Mouse (Mus musculus) brown adipose tissue, adult 24 weeks (tissue): ENCODE measurements at regions not wholly inside any gene's neighbourhood (a gene's known extent, or its start where the extent isn't known, plus 50 kb on each side); places are given as distances from the start of the nearest gene placed in this dataset.
"Not testable (repeated sequence)": the region's sequence is repeated elsewhere in the genome, so short reads cannot be mapped to it uniquely, and the experiment has no call there.

Source experiments
- H3K27ac ChIP-seq: fragments of 200-500 bp; replicated peaks from 2 replicates; pipeline ENCODE4 v1.5.1; 2012; ENCODE audit warnings: low read depth, mild to moderate bottlenecking, low read length
- H3K4me1 ChIP-seq: fragments of 200-500 bp; 2 replicates; pipeline ENCODE4 v1.6.1; 2012; ENCODE audit warnings: low read length, mixed read lengths; ENCODE audit not compliant: control insufficient read depth, insufficient read depth, insufficient read length
- H3K4me3 ChIP-seq: fragments of 200-500 bp; 2 replicates; pipeline ENCODE4 v1.5.1; 2012; ENCODE audit warnings: low read depth, mild to moderate bottlenecking, low read length, moderate library complexity; ENCODE audit not compliant: insufficient read depth

- Histone ChIP-seq H3K4me3 (no peak overlapping the region), H3K27ac (no peak overlapping the region), H3K4me1 (peaks cover 5% of the 10 kb centered on the region)
Observed at GRCm38 (mm10) chr3:129386522-129386921, 54.0 kb upstream of the Enpep start.

DNA sequence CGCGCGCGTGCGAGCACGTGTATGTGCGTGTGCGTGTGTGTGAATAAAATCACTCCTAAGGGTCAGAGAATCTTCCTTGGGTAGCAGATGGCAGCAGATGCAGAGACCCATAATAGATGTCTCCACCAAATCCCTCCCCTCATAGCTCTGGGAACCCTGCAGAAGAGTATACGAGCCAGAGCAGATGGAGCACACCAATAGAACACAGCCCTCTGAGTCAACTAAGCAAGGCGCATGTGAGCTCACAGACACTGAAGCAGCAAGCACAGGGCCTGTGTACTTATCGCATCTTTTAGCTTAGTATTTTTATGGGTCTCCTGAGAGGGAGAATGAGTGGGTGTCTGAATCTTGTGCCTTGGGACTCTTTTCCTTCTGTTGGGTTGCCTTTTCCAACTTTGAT is 58.0 kb upstream of the Enpep start:
- H3K4me3 ChIP-seq = no peak overlapping the region
- no peak overlapping the region for H3K27ac ChIP-seq
- H3K4me1 ChIP-seq = peaks cover 11% of the 10 kb centered on the region

- Histone ChIP-seq H3K27ac (peak overlapping the region; percentile 86), H3K4me3 (peak overlapping the region; percentile 71; the same call in 1 of the 2 replicates), H3K4me1 (peaks cover 11% of the 10 kb centered on the region)
Observed at GRCm38 (mm10) chr3:129391888-129392813, 59.6 kb upstream of the Enpep start.

DNA sequence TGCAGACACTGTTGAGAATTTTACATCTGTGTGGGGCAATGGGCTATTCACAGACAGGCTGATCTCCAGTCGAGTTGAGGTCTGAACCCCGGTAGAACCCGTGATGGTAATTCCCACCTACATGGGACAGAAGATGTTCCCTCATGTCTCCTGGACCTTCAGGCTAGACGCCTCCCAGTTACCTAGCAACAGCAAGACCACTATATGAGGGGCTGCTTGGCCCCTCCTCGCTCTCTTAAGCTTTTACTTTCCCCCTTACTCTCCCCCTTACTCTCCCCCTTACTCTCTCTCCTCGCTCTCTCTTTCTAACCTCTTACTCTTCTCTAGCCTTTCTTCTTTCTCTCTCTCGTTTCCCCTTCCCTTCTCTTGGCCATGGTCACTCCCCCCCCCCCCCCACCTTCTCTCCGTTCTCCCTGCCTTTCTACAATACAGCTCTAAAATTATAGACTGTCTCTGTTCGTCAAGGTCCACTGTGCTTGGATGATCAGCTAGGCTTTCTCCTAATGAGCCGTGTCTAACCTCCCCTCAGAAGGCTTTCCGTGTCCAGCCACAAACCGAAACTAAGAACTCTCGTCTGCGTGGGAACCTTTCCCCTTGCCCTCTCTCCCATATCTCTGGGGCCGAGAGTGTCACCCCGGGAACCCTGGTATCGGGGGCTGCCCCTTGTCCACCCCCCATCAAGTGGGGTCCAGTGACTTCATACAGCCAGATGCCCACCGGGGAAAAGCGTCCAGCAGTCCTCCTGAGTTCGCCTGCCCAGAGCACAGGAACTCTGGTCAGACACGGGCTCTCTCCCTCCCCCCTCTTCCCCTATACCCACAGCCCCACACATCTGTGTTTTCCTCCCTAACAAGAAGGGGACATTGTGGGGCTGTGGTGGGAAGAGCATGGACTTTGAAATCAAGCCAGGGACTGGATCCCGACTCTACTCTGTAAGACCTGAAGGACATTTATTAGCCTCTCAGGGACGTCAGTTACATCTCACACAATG is 60.6 kb upstream of the Enpep start:
- H3K4me1 ChIP-seq = peaks cover 11% of the 10 kb centered on the region
- peak overlapping the region; percentile 86 for H3K27ac ChIP-seq
- peak overlapping the region; percentile 71 for H3K4me3 ChIP-seq

- Histone ChIP-seq H3K27ac (no peak overlapping the region), H3K4me3 (no peak overlapping the region), H3K4me1 (0 out of 2 replicates have a peak, but pooled peaks cover 2% of the 10 kb centered on the region)
Observed at GRCm38 (mm10) chr3:129397481-129397880, 65.0 kb upstream of the Enpep start.

DNA sequence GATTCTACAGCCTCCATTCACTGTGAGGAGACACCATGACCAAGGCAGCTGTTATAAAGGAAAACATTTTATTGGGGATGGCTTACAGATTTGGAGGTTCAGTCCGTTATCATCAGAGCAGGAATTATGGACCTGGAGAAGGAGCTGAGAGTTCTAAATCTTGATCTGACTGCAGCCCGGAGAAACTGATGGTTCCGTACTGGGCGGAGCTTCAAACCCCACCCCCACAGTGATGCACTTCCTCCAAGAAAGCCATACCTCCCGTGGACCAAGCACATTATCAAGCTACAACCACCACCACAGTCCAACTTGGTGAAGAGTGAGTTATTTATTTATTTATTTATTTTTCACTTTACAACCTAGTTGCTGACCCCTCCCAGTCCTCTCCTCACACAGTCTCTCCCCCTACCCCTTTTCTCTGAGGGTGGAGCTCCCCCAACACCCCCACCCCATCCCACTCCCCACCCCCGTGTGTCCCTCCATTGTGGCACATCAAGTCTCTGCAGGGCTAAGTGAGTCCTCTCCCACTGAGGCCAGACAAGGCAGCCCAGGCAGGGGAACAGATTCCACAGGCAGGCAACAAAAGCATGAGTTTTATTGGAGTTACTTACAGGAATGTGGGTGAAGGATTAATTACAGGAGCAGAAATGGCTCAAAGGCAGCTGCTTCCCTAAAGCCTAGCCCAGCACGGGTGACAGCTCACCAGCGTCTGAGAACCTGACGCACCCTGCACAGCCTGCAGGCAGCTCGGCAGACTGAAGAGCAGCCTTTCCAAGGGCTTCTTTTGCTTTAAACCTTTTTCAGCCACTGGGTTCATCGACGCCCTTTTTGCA is 67.8 kb upstream of the Enpep start:
- H3K4me1 ChIP-seq = no peaks in the 10 kb centered on the region
- H3K27ac ChIP-seq = no peak overlapping the region
- no peak overlapping the region for H3K4me3 ChIP-seq

DNA sequence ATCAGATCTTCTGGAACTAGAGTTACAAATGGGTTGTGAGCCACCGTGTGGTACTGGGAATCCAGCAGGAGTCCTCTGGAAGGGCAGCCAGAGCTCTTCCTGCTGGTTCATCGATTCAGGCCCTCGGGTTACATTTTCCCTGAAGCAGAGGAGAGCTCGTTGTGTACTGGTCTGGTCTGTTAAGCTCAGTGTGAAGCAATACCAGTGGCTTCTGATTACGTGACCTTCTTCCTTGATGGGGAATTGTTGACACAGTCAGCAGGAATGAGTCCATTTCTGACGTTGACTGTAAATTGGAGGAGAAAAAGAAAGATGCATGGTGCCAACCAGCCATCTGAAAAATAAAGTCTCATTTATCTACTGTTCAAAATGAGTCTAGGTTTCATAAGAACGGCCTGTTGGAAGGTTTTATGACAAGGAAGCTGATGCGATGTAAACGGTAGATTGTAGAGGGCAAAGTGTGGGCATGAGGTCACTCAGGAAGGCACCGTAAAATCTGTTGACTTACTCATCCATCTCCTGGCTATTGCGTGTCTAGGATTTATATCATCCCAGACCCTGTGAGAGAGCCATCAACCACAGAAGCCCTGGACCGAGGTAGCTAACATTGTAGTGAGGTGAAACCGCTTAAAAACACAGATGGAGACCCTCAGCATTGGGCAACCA is 79.0 kb upstream of the Enpep start:
- Histone ChIP-seq H3K27ac (no peak overlapping the region), H3K4me3 (no peak overlapping the region), H3K4me1 (no peaks in the 10 kb centered on the region)

- no peak overlapping the region for H3K4me3 ChIP-seq
- no peak overlapping the region for H3K27ac ChIP-seq
- no peaks in the 10 kb centered on the region for H3K4me1 ChIP-seq
Observed at GRCm38 (mm10) chr3:129412126-129412960, 79.8 kb upstream of the Enpep start.

DNA sequence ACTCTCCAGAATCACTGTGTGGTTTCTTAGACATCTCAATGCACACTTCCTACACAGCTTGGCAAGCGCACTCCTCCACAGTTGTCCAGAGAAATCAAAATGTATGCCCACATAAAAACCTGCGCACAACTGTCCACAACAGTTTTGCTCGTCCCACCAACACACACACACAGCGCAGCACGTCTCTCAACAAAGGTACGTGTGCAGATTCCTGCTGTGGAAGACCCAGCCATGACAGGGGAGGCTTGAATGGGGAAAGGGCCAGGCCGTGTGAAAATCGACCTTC is 80.4 kb upstream of the Enpep start:
- no peak overlapping the region for H3K27ac ChIP-seq
- H3K4me1 ChIP-seq = no peaks in the 10 kb centered on the region
- no peak overlapping the region for H3K4me3 ChIP-seq

- Histone ChIP-seq H3K4me1 (no peaks in the 10 kb centered on the region), H3K4me3 (no peak overlapping the region), H3K27ac (no peak overlapping the region)
Observed at GRCm38 (mm10) chr3:129415656-129416055, 83.1 kb upstream of the Enpep start.

- H3K4me3 ChIP-seq = no peak overlapping the region
- no peak overlapping the region for H3K27ac ChIP-seq
- no peaks in the 10 kb centered on the region for H3K4me1 ChIP-seq
Observed at GRCm38 (mm10) chr3:129416337-129416736, 83.8 kb upstream of the Enpep start.

DNA sequence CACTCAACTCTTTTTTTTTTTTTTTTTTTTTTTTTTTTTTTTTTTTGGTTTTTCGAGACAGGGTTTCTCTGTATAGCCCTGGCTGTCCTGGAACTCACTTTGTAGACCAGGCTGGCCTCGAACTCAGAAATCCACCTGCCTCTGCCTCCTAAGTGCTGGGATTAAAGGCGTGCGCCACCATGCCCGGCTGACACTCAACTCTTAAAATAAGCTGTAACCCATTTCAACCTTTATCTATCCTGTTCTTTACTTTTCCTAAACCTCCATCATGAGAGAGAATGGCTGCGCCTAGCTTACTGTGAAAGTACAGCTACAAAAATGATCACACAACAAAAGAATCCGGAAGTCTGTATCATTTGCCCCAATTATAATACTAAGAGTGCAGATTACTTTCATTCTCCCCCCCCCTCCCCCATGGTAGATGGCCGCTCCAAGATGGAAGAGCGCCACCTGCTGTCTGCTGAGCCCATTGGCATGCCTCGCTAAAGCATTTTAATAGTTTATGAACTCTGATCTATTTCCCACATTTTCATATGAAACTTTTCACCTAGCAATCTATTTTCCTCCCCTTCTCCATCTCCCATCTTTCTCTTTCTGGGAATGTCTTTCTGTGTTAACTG is 89.2 kb upstream of the Enpep start:
- H3K4me1 ChIP-seq, H3K27ac ChIP-seq, H3K4me3 ChIP-seq: not testable (repeated sequence)

DNA sequence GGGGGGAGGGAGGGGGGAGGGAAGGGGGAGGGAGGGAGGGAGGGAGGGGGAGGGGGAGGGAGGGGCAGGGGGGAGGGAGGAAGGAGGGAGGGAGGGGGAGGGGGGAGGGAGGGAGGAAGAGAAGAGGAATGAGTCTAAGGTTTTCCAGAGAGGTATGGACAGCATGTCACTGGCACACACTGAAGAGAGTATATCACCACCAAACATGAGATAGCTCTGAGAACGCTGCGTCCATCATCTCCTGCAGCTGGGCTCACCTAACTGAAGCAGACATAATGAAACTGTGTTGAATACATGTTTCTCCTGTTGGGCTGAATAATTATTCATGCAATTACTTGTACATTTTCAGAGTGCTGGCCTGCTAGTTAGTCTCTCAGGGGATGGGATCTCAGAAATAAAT is 96.2 kb upstream of the Enpep start:
- Histone ChIP-seq H3K4me3 (no peak overlapping the region), H3K27ac (no peak overlapping the region)

More for the DNA sequence above, 96.2 kb upstream of the Enpep start:
- H3K4me1 ChIP-seq = no peaks in the 10 kb centered on the region
